Mouse (Mus musculus) CD4-positive, CD25-positive, alpha-beta regulatory T cell, adult 9 weeks (primary cell): Measurements from ENCODE around the gene Txnip. TPM values are rescaled to one million over a fixed set of nuclear protein-coding genes. Genes with fewer than 3 reads are reported as not detected.

Experiments
- polyA plus RNA-seq: library from polyadenylated mRNA; unstranded; fragments of 100-300 nt; shearing (Covaris generic); gene quantifications from one replicate; pipeline ENCODE4 v1.2.1, GENCODE M21; 2017

The Txnip gene
- polyA plus RNA-seq: 1,390 TPM

DNA sequence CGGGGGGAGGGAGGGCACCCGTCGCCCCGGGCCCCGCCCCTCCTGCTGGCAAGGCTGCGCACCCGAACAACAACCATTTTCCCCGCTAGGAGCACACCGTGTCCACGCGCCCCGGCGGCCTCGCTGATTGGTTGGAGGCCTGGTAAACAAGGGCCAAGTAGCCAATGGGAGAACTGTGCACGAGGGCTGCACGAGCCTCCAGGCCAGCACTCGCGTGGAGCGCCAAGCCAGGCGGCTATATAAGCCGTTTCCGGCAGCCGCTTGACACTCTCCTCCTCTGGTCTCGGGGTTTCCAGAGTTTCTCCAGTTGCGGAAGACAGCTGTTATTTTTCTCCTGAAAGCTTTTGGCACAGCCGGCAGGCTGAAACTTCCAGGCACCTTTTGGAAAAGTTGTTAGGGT lies at the start of gene Txnip:
Gene Txnip, plus strand, starts transcription at position 264 of the 400 bp plus-strand sequence.

DNA sequence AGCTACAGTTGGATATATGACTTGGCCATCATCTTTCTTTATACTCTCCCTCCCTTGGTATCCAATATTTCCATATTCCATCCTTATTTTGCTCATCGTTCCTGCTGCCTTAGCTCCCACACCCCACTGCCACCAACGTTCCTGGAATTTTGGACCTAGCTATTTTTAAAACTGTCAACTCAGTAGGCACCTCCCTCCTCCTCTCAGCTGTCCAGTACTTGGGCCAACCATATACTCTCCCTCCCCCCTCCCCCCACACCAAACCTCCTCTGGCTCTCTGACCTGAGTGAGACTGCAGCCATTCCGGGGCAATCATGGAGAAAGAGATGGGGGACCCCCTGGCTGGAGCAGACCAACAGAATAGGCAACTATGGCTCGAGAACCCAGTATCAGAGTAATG lies 32.8 kb upstream of the Txnip start, which contains the start of gene Hfe2:
Gene Hfe2, plus strand, starts transcription at position 259 of the 400 bp plus-strand sequence.

DNA sequence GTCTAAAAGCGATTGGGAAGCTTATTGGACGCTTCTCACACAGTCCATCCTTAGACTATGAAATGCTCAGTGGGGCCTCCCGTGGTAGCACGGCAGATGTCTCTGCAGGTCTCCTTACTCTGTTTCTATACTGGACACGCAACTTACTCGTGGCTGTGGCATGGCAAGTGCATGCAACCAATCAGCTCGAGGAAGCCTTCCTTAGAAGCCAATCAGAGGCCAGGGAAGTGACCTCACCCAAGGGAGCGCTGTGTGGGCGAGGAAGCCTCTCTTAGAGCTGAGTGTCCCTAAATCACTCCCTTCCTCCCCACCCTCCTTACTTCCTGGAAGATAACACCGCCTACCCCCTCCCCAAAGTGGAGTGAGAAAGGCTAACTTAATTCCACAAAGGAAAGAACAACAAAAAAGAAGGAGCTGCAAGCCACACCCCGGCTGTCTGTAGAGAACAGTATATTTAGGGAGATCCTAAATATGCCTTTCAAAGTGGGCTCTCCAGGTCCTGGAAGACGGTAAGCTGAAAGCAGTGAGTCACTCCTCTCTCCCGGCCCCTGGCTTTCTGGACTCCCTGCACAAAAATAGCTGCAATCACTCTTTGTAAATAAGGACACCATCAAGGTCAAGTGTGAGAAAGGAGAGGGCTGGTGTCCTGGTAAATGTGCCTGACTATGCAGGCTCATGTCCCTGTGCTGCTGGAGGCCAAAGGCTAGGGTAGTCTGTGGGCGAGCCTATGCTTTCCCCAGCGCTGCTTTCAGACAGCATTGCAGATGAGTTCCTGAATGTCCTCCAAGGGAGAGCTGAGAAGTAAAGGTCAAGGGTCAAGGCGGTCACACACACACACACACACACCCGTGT lies 19.2 kb downstream of the Txnip start, which contains the start of gene Gm16253:
Gene Gm16253, plus strand, starts transcription at position 295 of the 852 bp plus-strand sequence.

DNA sequence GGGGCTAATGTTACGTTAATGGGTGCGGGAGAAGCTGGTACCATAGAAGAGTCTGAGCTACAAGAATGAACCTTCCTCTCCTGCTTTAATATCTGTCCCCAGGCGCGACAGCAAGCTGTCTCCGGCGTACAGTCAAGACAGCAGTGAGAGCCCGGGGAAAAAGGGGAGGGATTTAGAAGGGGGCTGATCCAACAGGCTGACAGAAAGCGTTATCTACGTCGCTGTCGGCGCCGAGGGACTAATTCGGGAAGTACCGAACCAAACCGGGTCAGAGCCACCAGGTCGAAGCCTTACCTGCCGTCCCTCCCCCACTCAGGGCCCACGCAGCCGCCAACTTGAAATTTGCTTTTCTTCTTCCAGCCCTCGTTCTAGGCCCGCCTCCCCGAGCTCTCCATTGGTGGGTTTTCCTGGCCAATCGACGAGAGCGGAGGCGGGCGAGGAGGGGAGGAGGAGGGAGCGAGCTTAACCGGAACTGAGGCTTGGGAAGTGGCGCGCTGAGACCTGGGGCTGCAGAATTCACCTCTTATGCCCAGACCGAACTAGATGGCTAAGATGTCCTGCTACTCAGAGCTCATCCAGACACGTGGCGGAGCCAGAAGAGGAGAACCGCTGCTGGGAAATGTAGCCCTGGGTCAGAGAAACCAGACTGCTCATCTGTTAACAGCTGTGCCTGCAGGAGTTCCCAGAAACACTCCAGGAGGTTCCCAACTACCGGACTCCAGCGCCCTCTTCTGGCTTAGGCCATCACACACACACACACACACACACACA lies 36.2 kb downstream of the Txnip start, which contains the start of gene Polr3gl:
Gene Polr3gl, minus strand, starts transcription at position 392 of the 771 bp plus-strand sequence.

DNA sequence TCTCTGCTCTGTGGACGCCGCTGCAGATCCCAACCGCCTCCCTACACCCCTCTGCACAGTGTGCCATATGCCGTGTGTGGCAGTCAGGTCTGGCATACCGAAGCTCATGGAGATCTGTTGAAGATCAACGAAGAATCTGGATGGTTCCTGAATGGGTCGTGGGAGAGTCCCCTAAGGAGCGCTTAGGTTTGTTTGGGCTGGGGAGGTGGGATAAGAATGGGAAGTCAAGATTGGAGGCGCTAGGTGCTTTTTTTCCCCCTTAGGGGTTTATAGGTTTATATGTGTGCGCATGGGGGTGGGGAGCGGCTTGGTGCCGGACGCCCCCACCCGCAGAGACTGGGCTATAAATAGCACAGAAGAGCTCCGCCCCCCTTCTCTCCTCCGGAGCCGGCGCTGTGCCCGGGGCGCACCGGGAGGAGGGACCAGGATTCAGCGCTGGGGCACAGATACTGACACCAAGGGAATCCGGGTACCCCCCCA lies 38.5 kb downstream of the Txnip start, which contains the start of gene Ankrd34a:
Gene Ankrd34a, plus strand, starts transcription at position 409 of the 480 bp plus-strand sequence.

DNA sequence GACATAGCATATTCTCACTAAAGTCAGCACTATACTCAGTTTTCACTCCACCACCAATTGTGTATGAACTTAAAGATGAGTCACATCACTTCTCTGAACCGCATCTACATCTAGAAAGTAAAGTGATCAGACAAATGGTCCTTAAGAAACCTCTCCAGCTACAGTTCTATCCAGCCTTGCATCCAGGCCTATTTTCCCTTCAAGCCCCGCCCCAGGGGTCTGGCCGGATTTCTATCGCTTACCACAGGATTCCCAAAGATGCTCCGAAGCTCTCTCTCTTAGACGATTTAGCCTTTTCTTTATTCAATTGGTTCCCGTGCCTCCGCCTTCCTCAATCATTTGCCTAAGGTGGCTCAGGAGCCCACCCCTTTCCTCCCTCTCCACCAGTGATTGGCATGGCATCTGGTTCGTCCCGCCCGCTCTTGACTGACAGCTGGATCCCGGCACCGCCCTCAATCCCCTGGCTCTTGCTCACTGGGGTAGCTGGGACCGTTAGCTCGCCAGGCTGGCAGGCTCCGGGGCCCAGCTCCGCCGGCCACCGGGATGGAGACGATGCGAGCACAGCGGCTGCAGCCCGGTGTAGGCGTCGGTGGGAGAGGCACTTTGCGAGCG lies 43.0 kb downstream of the Txnip start, which contains the start of gene Lix1l:
Gene Lix1l, plus strand, starts transcription at position 511 of the 612 bp plus-strand sequence.

Other genes with a start within 250 kb of the Txnip start
- gene BC107364, start 105.7 kb upstream of the Txnip start, polyA plus RNA-seq: not detected
- gene Hfe2, start 32.8 kb upstream of the Txnip start, polyA plus RNA-seq: not detected
- gene Gm16253, start 19.0 kb downstream of the Txnip start, polyA plus RNA-seq: 1.1 TPM
- gene Polr3gl, start 36.2 kb downstream of the Txnip start, polyA plus RNA-seq: 37.8 TPM
- not detected for gene Ankrd34a, start 38.7 kb downstream of the Txnip start, polyA plus RNA-seq
- 0.74 TPM for gene Lix1l, start 43.2 kb downstream of the Txnip start, polyA plus RNA-seq
- 331 TPM for gene Rbm8a, start 72.0 kb downstream of the Txnip start, polyA plus RNA-seq
- gene Pex11b, start 77.4 kb downstream of the Txnip start, polyA plus RNA-seq: 92.9 TPM
- 0.12 TPM for gene Gm42957, start 77.5 kb downstream of the Txnip start, polyA plus RNA-seq
- 0.19 TPM for gene Itga10, start 87.6 kb downstream of the Txnip start, polyA plus RNA-seq
- 0.19 TPM for gene Ankrd35, start 112.2 kb downstream of the Txnip start, polyA plus RNA-seq
- 24.3 TPM for gene Pias3, start 138.4 kb downstream of the Txnip start, polyA plus RNA-seq
- 1.2 TPM for gene Nudt17, start 150.6 kb downstream of the Txnip start, polyA plus RNA-seq
- 83.3 TPM for gene Polr3c, start 169.7 kb downstream of the Txnip start, polyA plus RNA-seq
- gene Rnf115, start 169.7 kb downstream of the Txnip start, polyA plus RNA-seq: 26.3 TPM